Mouse (Mus musculus): ENCODE measurements around the gene Traf3ip3. TPM values are rescaled to one million over a fixed set of nuclear protein-coding genes. Genes with fewer than 3 reads are reported as not detected.
A peak's percentile ranks its signal among the peaks of the same experiment; 100 is the strongest.

Traf3ip3 gene
- polyA plus RNA-seq, 1 experiment from 2014 or later = 8.5 TPM

DNA sequence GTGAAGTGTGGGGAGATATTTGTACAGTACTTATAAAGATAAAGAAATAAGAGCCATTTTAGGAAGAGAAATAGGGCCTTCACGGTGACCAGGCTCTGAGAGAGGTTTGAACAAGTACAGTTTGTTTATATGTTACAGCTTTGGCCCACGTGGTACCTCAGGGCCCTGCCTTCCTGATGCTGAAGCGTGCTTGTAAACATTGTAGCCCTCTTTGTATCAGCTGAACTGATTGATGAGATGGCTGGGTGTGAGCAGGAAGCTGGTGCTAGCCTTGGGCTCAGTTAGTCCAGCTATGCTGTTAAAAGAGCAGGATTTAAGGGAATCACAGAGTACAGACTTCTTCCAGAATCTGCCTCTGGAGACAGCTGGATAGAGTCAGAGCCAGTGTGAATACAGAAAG is 42.3 kb downstream of the Traf3ip3 start:
- Histone ChIP-seq H3K9ac (ENCODE audit: low read length) (no peak overlapping the region), H3K4me3 (replicated peaks; ENCODE audit: low read length) (no peak overlapping the region), H3K27ac (ENCODE audit: low read length) (no peak overlapping the region)

DNA sequence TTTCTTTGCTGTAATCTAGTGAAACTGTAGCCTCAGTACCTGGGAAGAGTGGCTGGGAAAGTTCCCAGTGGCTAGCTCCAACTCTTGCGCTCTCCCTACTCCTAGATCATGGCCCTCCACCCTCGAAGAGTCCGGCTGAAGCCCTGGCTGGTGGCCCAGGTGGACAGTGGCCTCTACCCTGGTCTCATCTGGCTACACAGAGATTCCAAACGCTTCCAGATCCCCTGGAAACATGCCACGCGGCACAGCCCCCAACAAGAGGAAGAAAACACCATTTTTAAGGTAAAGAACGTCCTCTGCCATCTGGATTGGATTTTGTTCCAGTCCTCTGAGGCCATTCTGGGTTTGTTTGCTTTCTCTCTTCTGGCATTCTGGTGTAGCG is 44.4 kb downstream of the Traf3ip3 start:
- Histone ChIP-seq H3K9ac (ENCODE audit: low read length) (0 out of 2 replicates have a peak overlapping the region, but pooled peaks have one; percentile 25), H3K9me3 (replicated peaks; ENCODE audit: control insufficient read depth, low read length) (no peaks in the 10 kb centered on the region), H3K4me1 (ENCODE audit: control insufficient read depth, insufficient read depth, low read length) (peaks cover 27% of the 10 kb centered on the region), H3K27me3 (ENCODE audit: control insufficient read depth, insufficient read depth, low read length) (0 out of 2 replicates have a peak, but pooled peaks cover 9% of the 10 kb centered on the region), H3K4me2 (ENCODE audit: low read depth, low read length) (peak overlapping the region; percentile 59), H3K36me3 (ENCODE audit: control insufficient read depth, insufficient read depth, low read length) (no peaks in the 10 kb centered on the region), H3K27ac (ENCODE audit: low read length) (peak overlapping the region; percentile 78), H3K4me3 (replicated peaks; ENCODE audit: low read length) (peak overlapping the region; percentile 3; the same call in 1 of the 2 replicates)
- 73% methylated on average over 8 of the region's 8 CpGs for WGBS
- ATAC-seq (ENCODE audit: insufficient read depth, low FRiP score) = no peak

More for the DNA sequence above, 42.3 kb downstream of the Traf3ip3 start:
- ATAC-seq (ENCODE audit: insufficient read depth, low FRiP score) = no peak
- WGBS = 14% methylated on average over 3 of the region's 3 CpGs
- H3K27me3 ChIP-seq (ENCODE audit: control insufficient read depth, insufficient read depth, low read length) = no peaks in the 10 kb centered on the region
- H3K36me3 ChIP-seq (ENCODE audit: control insufficient read depth, insufficient read depth, low read length) = no peaks in the 10 kb centered on the region
- H3K4me2 ChIP-seq (ENCODE audit: low read depth, low read length) = no peak overlapping the region
- H3K4me1 ChIP-seq (ENCODE audit: control insufficient read depth, insufficient read depth, low read length) = peaks cover 24% of the 10 kb centered on the region
- H3K9me3 ChIP-seq (replicated peaks; ENCODE audit: control insufficient read depth, low read length) = no peaks in the 10 kb centered on the region

DNA sequence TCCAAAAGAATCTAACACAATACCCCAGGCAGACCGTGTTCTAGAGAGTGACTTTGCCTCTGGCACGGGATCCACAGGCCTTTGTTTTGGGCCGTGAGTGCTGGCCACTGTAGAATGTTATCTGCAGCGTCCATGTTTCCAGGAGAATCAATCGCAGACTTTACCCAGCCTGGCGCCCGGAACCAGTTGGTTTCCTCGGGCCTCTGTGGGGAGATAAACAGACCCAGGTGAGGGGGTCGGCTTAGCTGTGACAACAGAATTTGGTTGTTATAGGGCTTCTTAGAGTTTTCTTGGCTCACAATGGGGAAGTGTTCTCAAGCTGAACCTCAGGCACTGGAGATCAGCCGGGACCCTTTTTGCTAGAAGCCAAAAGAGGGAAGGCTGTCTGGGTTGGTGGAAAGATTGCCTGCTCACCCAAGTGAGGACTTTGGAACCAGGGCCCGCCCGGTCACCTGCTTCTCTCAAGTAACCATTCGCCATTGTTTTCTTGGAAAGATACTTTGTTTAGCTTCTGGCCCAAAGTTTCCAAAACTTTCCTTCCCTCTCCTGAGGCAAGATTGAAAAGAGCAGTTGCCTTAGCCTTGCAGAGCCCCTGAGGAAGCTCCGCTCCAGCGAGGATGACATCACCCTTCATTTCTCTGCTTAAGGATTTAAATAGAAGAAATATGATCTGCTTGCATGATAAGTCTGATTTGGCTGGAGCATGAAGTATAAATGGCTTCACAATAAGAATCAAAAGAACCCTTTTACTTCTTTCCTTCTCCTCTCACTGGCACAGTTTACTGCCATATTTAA is 45.0 kb downstream of the Traf3ip3 start:
- H3K27me3 ChIP-seq (ENCODE audit: control insufficient read depth, insufficient read depth, low read length) = 0 out of 2 replicates have a peak, but pooled peaks cover 9% of the 10 kb centered on the region
- no peaks in the 10 kb centered on the region for H3K36me3 ChIP-seq (ENCODE audit: control insufficient read depth, insufficient read depth, low read length)
- 46% methylated on average over 15 of the region's 15 CpGs for WGBS
- peaks cover 27% of the 10 kb centered on the region for H3K4me1 ChIP-seq (ENCODE audit: control insufficient read depth, insufficient read depth, low read length)
- H3K27ac ChIP-seq (ENCODE audit: low read length) = peak overlapping the region; percentile 78
- no peak for ATAC-seq (ENCODE audit: insufficient read depth, low FRiP score)
- H3K4me2 ChIP-seq (ENCODE audit: low read depth, low read length) = peak overlapping the region; percentile 59
- H3K4me3 ChIP-seq (replicated peaks; ENCODE audit: low read length) = peak overlapping the region; percentile 3; the same call in 1 of the 2 replicates
- no peaks in the 10 kb centered on the region for H3K9me3 ChIP-seq (replicated peaks; ENCODE audit: control insufficient read depth, low read length)
- H3K9ac ChIP-seq (ENCODE audit: low read length) = peak overlapping the region; percentile 1; the same call in 1 of the 2 replicates

DNA sequence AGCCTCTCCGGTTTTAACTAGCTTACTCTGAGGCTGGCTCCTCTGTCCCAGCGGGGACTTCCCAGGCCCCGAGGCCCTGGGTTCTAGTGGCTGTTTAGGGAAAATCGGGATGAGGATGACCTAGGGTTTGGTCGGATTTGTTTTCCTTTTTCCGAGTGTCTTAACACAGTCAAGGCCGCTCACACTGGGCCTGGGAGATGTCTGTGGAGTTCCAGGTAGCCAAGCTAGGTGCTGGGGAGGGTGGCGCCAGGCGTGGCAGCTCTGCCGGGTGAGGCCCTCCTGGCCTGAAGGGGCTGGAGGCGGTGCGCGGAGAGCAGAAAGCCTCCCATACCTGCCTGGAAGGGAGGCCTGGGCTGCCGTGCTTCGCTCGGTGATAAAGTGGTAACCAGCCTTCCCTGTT is 47.9 kb downstream of the Traf3ip3 start:
- peak; percentile 46; the same call in 1 of the 2 replicates for ATAC-seq (ENCODE audit: insufficient read depth, low FRiP score)
- no peaks in the 10 kb centered on the region for H3K9me3 ChIP-seq (replicated peaks; ENCODE audit: control insufficient read depth, low read length)
- 0 out of 2 replicates have a peak, but pooled peaks cover 9% of the 10 kb centered on the region for H3K27me3 ChIP-seq (ENCODE audit: control insufficient read depth, insufficient read depth, low read length)
- H3K4me2 ChIP-seq (ENCODE audit: low read depth, low read length) = peak overlapping the region; percentile 59
- peaks cover 17% of the 10 kb centered on the region for H3K4me1 ChIP-seq (ENCODE audit: control insufficient read depth, insufficient read depth, low read length)
- peak overlapping the region; percentile 77 for H3K9ac ChIP-seq (ENCODE audit: low read length)
- peak overlapping the region; percentile 87 for H3K27ac ChIP-seq (ENCODE audit: low read length)
- 27% methylated on average over 16 of the region's 16 CpGs for WGBS
- H3K4me3 ChIP-seq (replicated peaks; ENCODE audit: low read length) = peak overlapping the region; percentile 54
- no peaks in the 10 kb centered on the region for H3K36me3 ChIP-seq (ENCODE audit: control insufficient read depth, insufficient read depth, low read length)

- Histone ChIP-seq H3K4me1 (ENCODE audit: control insufficient read depth, insufficient read depth, low read length) (peaks cover 16% of the 10 kb centered on the region), H3K9ac (ENCODE audit: low read length) (peak within 1 kb of the TSS; percentile 77), H3K36me3 (ENCODE audit: control insufficient read depth, insufficient read depth, low read length) (no peaks in the 10 kb centered on the region), H3K27me3 (ENCODE audit: control insufficient read depth, insufficient read depth, low read length) (0 out of 2 replicates have a peak, but pooled peaks cover 9% of the 10 kb centered on the region), H3K9me3 (replicated peaks; ENCODE audit: control insufficient read depth, low read length) (no peaks in the 10 kb centered on the region), H3K27ac (ENCODE audit: low read length) (peak within 1 kb of the TSS; percentile 87), H3K4me2 (ENCODE audit: low read depth, low read length) (peak within 1 kb of the TSS; percentile 59), H3K4me3 (replicated peaks; ENCODE audit: low read length) (peak within 1 kb of the TSS; percentile 54)
- WGBS = 1% methylated on average over 30 of the region's 30 CpGs
- ATAC-seq (ENCODE audit: insufficient read depth, low FRiP score) = peak; percentile 97
Measured at GRCm38 (mm10) chr1:193152872-193153271, 48.6 kb downstream of the Traf3ip3 start, which contains the start of gene Irf6. Gene Irf6 (plus strand): TSS chr1:193153111.

GRCm38 (mm10) chr1:193151134-193151533 is 50.4 kb downstream of the Traf3ip3 start:
- Histone ChIP-seq H3K4me2 (ENCODE audit: low read depth, low read length) (no peak overlapping the region), H3K9ac (ENCODE audit: low read length) (no peak overlapping the region), H3K27ac (ENCODE audit: low read length) (no peak overlapping the region), H3K27me3 (ENCODE audit: control insufficient read depth, insufficient read depth, low read length) (0 out of 2 replicates have a peak, but pooled peaks cover 9% of the 10 kb centered on the region), H3K36me3 (ENCODE audit: control insufficient read depth, insufficient read depth, low read length) (no peaks in the 10 kb centered on the region), H3K4me3 (replicated peaks; ENCODE audit: low read length) (no peak overlapping the region), H3K4me1 (ENCODE audit: control insufficient read depth, insufficient read depth, low read length) (0 out of 2 replicates have a peak, but pooled peaks cover 10% of the 10 kb centered on the region), H3K9me3 (replicated peaks; ENCODE audit: control insufficient read depth, low read length) (no peaks in the 10 kb centered on the region)
- no peak for ATAC-seq (ENCODE audit: insufficient read depth, low FRiP score)
- WGBS = 49% methylated on average over 7 of the region's 7 CpGs

DNA sequence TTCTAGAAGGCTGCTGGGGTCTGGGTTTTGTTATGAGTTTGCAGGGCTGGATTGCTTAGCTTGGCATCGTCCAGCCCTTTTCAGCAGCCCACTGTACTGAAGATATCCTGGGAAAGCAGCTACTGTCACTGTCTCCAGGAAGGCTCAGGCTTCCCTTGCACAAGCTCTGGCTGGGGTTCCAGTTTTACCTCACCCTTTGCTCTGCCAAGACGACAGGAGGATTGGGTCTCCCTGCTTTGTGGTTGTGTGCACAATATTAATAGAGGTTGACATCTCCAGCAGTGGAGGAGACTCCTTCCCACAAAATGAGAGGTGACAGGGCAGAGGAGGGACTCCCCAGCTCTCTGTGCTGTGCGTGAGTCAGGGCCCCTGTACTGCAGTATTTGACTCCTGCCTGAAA is 52.3 kb downstream of the Traf3ip3 start:
- H3K9ac ChIP-seq (ENCODE audit: low read length) = no peak overlapping the region
- no peaks in the 10 kb centered on the region for H3K36me3 ChIP-seq (ENCODE audit: control insufficient read depth, insufficient read depth, low read length)
- H3K27ac ChIP-seq (ENCODE audit: low read length) = 0 out of 2 replicates have a peak overlapping the region, but pooled peaks have one; percentile 15
- H3K4me3 ChIP-seq (replicated peaks; ENCODE audit: low read length) = no peak overlapping the region
- no peak overlapping the region for H3K4me2 ChIP-seq (ENCODE audit: low read depth, low read length)
- 54% methylated on average over 3 of the region's 3 CpGs for WGBS
- H3K27me3 ChIP-seq (ENCODE audit: control insufficient read depth, insufficient read depth, low read length) = 0 out of 2 replicates have a peak, but pooled peaks cover 9% of the 10 kb centered on the region
- H3K4me1 ChIP-seq (ENCODE audit: control insufficient read depth, insufficient read depth, low read length) = 0 out of 2 replicates have a peak, but pooled peaks cover 10% of the 10 kb centered on the region
- ATAC-seq (ENCODE audit: insufficient read depth, low FRiP score) = no peak
- no peaks in the 10 kb centered on the region for H3K9me3 ChIP-seq (replicated peaks; ENCODE audit: control insufficient read depth, low read length)

- no peak overlapping the region for H3K4me3 ChIP-seq (replicated peaks; ENCODE audit: low read length)
- H3K4me1 ChIP-seq (ENCODE audit: control insufficient read depth, insufficient read depth, low read length) = 0 out of 2 replicates have a peak, but pooled peaks cover 6% of the 10 kb centered on the region
- H3K4me2 ChIP-seq (ENCODE audit: low read depth, low read length) = no peak overlapping the region
- H3K9me3 ChIP-seq (replicated peaks; ENCODE audit: control insufficient read depth, low read length) = no peaks in the 10 kb centered on the region
- no peaks in the 10 kb centered on the region for H3K27me3 ChIP-seq (ENCODE audit: control insufficient read depth, insufficient read depth, low read length)
- no peak overlapping the region for H3K27ac ChIP-seq (ENCODE audit: low read length)
- no peak overlapping the region for H3K9ac ChIP-seq (ENCODE audit: low read length)
- H3K36me3 ChIP-seq (ENCODE audit: control insufficient read depth, insufficient read depth, low read length) = no peaks in the 10 kb centered on the region
- no peak for ATAC-seq (ENCODE audit: insufficient read depth, low FRiP score)
- 86% methylated on average over 1 of the region's 1 CpGs for WGBS
Measured at GRCm38 (mm10) chr1:193146416-193146815, 55.1 kb downstream of the Traf3ip3 start.

DNA sequence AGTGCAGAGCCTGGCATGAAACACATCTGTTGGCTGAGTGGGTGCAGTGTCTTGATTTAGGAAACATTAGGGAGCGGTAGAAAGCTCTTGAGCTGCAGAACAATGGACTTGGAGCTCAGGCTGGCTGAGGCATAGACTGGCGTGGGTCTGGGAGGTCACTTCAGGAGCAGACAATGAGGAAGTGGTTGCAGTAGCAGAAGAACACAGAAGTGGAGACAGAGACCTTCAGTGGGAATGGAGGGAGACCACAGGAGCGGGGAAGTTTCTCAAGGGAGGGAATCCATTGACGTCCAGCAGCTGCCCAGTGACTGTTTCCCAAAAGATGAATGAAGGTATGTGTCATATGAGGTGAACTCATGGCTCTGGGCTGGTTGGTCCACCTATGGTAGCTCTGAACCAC is 56.4 kb downstream of the Traf3ip3 start:
- Histone ChIP-seq H3K9me3 (replicated peaks; ENCODE audit: control insufficient read depth, low read length) (no peaks in the 10 kb centered on the region), H3K4me2 (ENCODE audit: low read depth, low read length) (no peak overlapping the region), H3K4me1 (ENCODE audit: control insufficient read depth, insufficient read depth, low read length) (no peaks in the 10 kb centered on the region), H3K4me3 (replicated peaks; ENCODE audit: low read length) (no peak overlapping the region), H3K27me3 (ENCODE audit: control insufficient read depth, insufficient read depth, low read length) (no peaks in the 10 kb centered on the region), H3K27ac (ENCODE audit: low read length) (no peak overlapping the region), H3K9ac (ENCODE audit: low read length) (no peak overlapping the region), H3K36me3 (ENCODE audit: control insufficient read depth, insufficient read depth, low read length) (no peaks in the 10 kb centered on the region)
- WGBS = 64% methylated on average over 4 of the region's 4 CpGs
- no peak for ATAC-seq (ENCODE audit: insufficient read depth, low FRiP score)
